Mouse (Mus musculus) kidney, embryonic 16.5 days (tissue): ENCODE data around the gene Bloc1s2. TPM values are rescaled to one million over a fixed set of nuclear protein-coding genes. Genes with fewer than 3 reads are reported as not detected.

ENCODE experiments used
- ATAC-seq: fragments of 200-750 bp; cut with Nextera tagmentation; 2 replicates; pipeline ENCODE4 v1.8.0; 2017; ENCODE audit warnings: moderate TSS enrichment; ENCODE audit not compliant: low FRiP score, low TSS enrichment
- H3K27ac ChIP-seq: fragments of 300-500 bp; sonication (generic); 2 replicates; pipeline ENCODE4 v1.5.1; 2014; ENCODE audit warnings: low read length
- H3K27me3 ChIP-seq: fragments of 300-500 bp; sonication (generic); 2 replicates; pipeline ENCODE4 v1.6.1; 2014; ENCODE audit warnings: low read length, control low read depth, mixed read lengths; ENCODE audit not compliant: insufficient read depth
- H3K36me3 ChIP-seq: fragments of 300-500 bp; sonication (generic); 2 replicates; pipeline ENCODE4 v1.6.1; 2014; ENCODE audit warnings: low read length, control low read depth, mixed read lengths; ENCODE audit not compliant: insufficient read depth
- H3K4me1 ChIP-seq: fragments of 300-500 bp; sonication (generic); 2 replicates; pipeline ENCODE4 v1.6.1; 2014; ENCODE audit warnings: low read length, control low read depth, mixed read lengths; ENCODE audit not compliant: insufficient read depth
- H3K4me2 ChIP-seq: fragments of 300-500 bp; sonication (generic); replicated peaks from 2 replicates; pipeline ENCODE4 v1.6.1; 2014; ENCODE audit warnings: low read depth, low read length
- H3K4me3 ChIP-seq: fragments of 300-500 bp; sonication (generic); 2 replicates; pipeline ENCODE4 v1.5.1; 2014; ENCODE audit warnings: mild to moderate bottlenecking, low read length
- H3K9ac ChIP-seq: fragments of 300-500 bp; sonication (generic); replicated peaks from 2 replicates; pipeline ENCODE4 v1.6.1; 2014; ENCODE audit warnings: low read length
- H3K9me3 ChIP-seq: fragments of 300-500 bp; sonication (generic); 2 replicates; pipeline ENCODE4 v1.6.1; 2016; ENCODE audit warnings: low read length, control low read depth
- WGBS: fragments of 180-500 bp; shearing (Covaris S2); extraction: QIAGEN DNeasy Blood & Tissue Kit; methylation state at CpG from one replicate; pipeline ENCODE4 v1.1.7; 2014; 5-methylcytosine and 5-hydroxymethylcytosine counted together
- polyA plus RNA-seq: library from polyadenylated mRNA; unstranded; fragments of >200 nt; fragmentation: Nextera tagmentation; extraction: Ambion mirVana; gene quantifications from 2 replicates; pipeline ENCODE4 v1.2.1, GENCODE M21; 2015

Gene Bloc1s2
- polyA plus RNA-seq, 1 experiment from 2014 or later: 82.8 TPM

DNA sequence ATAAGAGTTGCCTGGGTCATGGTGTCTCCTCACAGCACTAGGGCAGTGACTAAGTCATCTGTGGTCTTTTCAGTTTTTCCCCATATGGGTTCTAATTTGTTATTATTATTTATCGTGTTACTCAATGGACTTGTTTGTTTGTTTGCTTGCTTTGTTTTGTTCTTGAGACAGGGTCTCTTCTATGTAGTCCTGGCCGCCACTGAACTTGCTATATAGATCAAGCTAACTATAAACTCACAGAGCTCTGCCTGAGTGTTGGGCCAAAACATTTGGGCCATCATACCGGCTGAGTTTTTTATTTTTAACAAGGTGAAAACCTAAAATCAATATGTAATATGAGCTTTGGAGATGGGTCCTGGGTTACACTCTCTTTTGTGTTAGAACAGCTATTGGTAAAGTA, 13.1 kb upstream of the Bloc1s2 start:
- 81% methylated on average over 3 of the region's 3 CpGs for WGBS
- no peaks in the 10 kb centered on the region for H3K4me1 ChIP-seq
- H3K36me3 ChIP-seq: no peaks in the 10 kb centered on the region
- H3K9me3 ChIP-seq: no peaks in the 10 kb centered on the region
- peaks cover 6% of the 10 kb centered on the region; the same call in 1 of the 2 replicates for H3K27me3 ChIP-seq
- ATAC-seq: no peak
- H3K9ac ChIP-seq: no peak overlapping the region
- H3K27ac ChIP-seq: no peak overlapping the region
- no peak overlapping the region for H3K4me3 ChIP-seq
- no peak overlapping the region for H3K4me2 ChIP-seq

DNA sequence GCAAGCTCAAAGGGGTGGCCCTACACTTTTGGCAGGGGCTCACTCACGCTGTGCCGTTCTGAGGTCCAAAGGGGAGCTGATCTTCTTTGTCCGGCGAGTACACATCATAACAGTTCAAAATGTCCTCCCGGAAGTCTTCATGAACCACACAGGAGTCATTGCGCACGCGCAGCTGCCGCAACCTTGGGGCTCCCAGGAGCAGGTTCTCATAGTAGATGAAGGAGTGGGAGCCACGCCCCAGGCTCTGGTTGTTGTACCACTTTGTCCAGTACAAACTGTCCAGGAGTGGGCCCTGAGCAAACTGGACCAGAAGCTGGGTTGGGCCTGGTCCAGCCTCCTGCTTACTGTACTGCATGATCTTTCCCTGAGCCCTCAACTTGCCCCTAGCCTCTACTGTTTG, 10.8 kb upstream of the Bloc1s2 start:
- WGBS: 92% methylated on average over 10 of the region's 10 CpGs
- ATAC-seq: no peak
- Histone ChIP-seq H3K9me3 (no peaks in the 10 kb centered on the region), H3K4me2 (no peak overlapping the region), H3K27me3 (peaks cover 6% of the 10 kb centered on the region), H3K4me1 (no peaks in the 10 kb centered on the region), H3K4me3 (no peak overlapping the region), H3K27ac (no peak overlapping the region), H3K36me3 (no peaks in the 10 kb centered on the region), H3K9ac (no peak overlapping the region)

DNA sequence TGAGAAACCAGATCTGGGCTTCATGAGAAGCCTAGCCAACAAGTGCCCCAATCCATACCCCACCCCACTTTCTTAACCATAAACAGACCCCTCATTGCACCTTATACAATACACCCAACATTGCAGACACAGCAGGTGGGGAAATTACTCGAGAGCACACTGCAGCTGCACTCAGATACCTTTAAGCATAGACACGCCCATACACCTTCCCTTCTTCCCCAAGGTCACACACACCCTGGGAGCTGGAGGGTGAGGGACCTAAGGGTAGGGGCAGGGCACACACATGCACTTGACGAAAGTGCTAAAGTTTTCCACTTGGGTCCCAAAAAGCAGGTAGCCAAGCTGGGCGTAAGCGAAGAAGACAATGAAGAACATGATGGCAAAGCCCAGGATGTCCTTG, 7.5 kb upstream of the Bloc1s2 start:
- no peak overlapping the region for H3K4me2 ChIP-seq
- H3K36me3 ChIP-seq: no peaks in the 10 kb centered on the region
- H3K9ac ChIP-seq: no peak overlapping the region
- no peaks in the 10 kb centered on the region for H3K4me1 ChIP-seq
- ATAC-seq: no peak
- no peak overlapping the region for H3K4me3 ChIP-seq
- peaks cover 6% of the 10 kb centered on the region for H3K27me3 ChIP-seq
- H3K9me3 ChIP-seq: no peaks in the 10 kb centered on the region
- H3K27ac ChIP-seq: no peak overlapping the region
- 79% methylated on average over 5 of the region's 5 CpGs for WGBS

DNA sequence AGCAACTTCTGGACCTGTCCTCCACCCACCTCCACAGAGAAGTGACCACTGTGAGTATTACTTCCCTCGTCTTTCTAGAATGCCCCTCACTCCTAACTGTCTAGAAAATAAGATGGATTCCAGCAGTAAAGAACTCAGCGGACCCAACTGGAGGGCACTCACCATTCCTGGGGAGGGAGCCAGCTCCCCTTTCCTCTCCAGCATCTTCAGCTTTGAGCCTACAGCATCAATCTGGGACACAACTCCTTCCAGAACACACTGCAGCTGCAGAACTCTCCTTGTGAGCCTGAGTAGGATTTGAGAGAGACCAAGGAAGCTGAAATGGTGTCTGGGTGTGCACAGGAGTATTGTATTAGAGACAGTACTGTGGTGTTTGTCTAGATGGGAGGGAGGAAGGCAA, 2.7 kb upstream of the Bloc1s2 start:
- H3K9me3 ChIP-seq: no peaks in the 10 kb centered on the region
- H3K36me3 ChIP-seq: peaks cover 4% of the 10 kb centered on the region; the same call in 1 of the 2 replicates
- no peak overlapping the region for H3K4me3 ChIP-seq
- H3K4me1 ChIP-seq: peaks cover 12% of the 10 kb centered on the region
- no peak overlapping the region for H3K4me2 ChIP-seq
- WGBS: 71% methylated on average over 2 of the region's 2 CpGs
- no peaks in the 10 kb centered on the region; the same call in 1 of the 2 replicates for H3K27me3 ChIP-seq
- H3K27ac ChIP-seq: no peak overlapping the region
- no peak overlapping the region for H3K9ac ChIP-seq
- no peak for ATAC-seq

DNA sequence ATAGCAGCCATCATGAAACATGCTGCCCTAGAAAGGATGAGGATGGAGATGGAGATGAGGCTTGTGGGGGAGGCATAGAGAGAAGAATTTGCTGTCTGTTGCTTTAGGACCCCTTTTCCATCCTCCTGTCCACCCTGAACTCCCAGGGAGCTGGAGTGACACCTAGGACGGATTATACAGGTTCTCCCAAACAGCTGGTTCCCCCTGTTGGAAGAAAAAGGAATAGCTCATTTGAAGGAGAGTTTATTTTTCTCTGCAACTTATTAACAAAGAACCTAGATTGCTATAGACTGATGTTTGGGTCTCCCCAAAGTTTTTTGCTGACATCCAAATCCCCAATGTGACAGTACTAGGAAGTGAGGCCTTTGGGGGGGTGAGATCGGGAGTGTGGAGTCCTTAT, 2.1 kb upstream of the Bloc1s2 start:
- peaks cover 6% of the 10 kb centered on the region; the same call in 1 of the 2 replicates for H3K36me3 ChIP-seq
- no peaks in the 10 kb centered on the region; the same call in 1 of the 2 replicates for H3K27me3 ChIP-seq
- no peak overlapping the region for H3K9ac ChIP-seq
- no peak overlapping the region for H3K27ac ChIP-seq
- H3K4me1 ChIP-seq: peaks cover 12% of the 10 kb centered on the region
- ATAC-seq: no peak
- H3K4me2 ChIP-seq: no peak overlapping the region
- H3K9me3 ChIP-seq: no peaks in the 10 kb centered on the region
- 38% methylated on average over 2 of the region's 2 CpGs for WGBS
- no peak overlapping the region for H3K4me3 ChIP-seq

DNA sequence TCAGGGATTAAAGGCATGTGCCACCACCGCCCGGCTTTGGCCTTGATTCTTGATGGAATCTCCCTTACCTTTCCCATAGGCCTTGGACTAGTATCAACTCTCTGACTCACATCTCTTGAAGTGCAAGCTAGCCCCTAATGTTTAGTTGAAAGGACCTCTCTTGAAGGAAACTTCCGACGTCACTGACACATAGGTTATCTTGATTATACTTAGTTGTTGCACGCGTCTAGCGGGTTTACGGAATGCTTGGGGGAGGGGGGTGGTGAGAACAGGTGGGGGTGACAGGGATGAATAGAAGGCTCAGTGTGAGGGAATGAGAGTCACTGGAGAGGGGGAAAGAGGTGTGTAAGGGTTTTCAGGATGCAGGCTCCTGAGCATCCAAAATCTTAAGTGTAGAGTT, 705 bp upstream of the Bloc1s2 start:
- no peak overlapping the region for H3K27ac ChIP-seq
- 93% methylated on average over 8 of the region's 8 CpGs for WGBS
- ATAC-seq: no peak
- H3K36me3 ChIP-seq: peaks cover 15% of the 10 kb centered on the region
- peaks cover 12% of the 10 kb centered on the region for H3K4me1 ChIP-seq
- no peaks in the 10 kb centered on the region for H3K27me3 ChIP-seq
- H3K4me3 ChIP-seq: no peak overlapping the region
- H3K4me2 ChIP-seq: no peak overlapping the region
- no peak overlapping the region for H3K9ac ChIP-seq
- no peaks in the 10 kb centered on the region for H3K9me3 ChIP-seq

DNA sequence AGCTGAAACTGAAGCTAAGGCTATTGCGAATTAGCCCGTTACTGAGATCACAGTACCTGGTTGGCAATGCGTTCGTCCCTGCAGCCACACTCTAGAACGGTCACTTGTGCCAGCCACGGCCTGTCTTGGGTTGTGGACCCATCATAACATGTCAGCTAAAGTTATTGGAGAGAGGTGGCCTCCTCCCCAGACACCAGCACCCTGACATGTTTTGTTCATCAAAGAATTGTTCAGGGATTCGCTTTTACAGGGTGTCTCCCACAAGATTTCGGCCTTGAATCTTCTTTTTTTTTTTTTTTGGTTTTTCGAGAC, 278 bp upstream of the Bloc1s2 start:
- Histone ChIP-seq H3K4me3 (peak overlapping the region; percentile 69), H3K4me1 (peaks cover 12% of the 10 kb centered on the region), H3K27me3 (no peaks in the 10 kb centered on the region), H3K4me2 (peak overlapping the region; percentile 83), H3K27ac (no peak overlapping the region), H3K9me3 (no peaks in the 10 kb centered on the region), H3K36me3 (peaks cover 19% of the 10 kb centered on the region), H3K9ac (peak overlapping the region; percentile 77)
- 63% methylated on average over 9 of the region's 9 CpGs for WGBS
- ATAC-seq: peak; percentile 49; the same call in 1 of the 2 replicates

DNA sequence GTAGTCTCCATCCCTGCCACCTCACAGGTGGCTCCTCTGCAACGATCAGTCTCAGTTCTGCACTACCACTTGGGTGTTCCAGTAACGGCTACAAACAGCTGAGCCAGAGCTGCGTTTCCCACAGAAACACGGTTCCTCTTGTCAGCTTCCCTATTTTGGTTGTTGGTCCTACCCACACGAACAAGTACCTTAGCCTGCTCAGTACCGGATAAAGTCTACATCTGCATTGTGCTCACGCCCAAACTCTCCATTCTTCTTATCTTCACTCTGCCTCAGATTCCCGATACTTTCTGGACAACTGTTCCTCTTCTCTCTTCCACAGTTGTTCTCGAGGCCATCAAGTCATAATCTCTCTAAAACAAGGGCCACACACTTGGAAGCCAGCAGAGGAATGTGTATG, 1.9 kb downstream of the Bloc1s2 start:
- Histone ChIP-seq H3K4me3 (no peak overlapping the region), H3K36me3 (peaks cover 29% of the 10 kb centered on the region), H3K4me1 (peaks cover 12% of the 10 kb centered on the region), H3K27ac (no peak overlapping the region), H3K4me2 (no peak overlapping the region), H3K9me3 (no peaks in the 10 kb centered on the region), H3K9ac (no peak overlapping the region), H3K27me3 (no peaks in the 10 kb centered on the region)
- ATAC-seq: no peak
- WGBS: 82% methylated on average over 9 of the region's 9 CpGs

DNA sequence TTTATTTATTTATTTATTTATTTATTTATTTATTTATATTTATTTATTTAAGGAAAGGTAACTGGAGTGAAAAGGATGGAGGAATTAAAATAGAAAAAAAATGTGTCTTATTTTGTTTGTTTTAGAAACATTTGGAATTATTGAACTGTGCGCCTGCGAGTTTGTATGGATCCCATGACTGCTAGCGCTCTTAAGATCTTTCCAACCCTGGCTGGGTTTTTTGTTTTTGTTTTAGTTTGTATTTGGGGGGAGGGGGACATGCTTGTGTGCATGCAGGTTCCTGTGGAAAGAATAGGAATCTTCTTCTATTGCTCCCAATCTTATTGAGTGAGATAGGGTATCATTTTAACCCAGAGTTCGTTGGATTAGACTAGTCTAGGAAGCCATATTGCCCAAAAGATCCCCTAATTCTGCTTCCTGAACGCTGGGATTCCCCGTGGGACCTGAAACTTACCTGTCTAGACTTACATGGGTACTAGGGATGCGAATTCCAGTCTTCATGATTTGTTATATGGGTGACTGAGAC, 10.2 kb downstream of the Bloc1s2 start:
- Histone ChIP-seq H3K4me1 (peaks cover 6% of the 10 kb centered on the region), H3K36me3 (peaks cover 17% of the 10 kb centered on the region), H3K27me3 (no peaks in the 10 kb centered on the region), H3K4me2 (peak overlapping the region; percentile 67), H3K9ac (peak overlapping the region; percentile 41; the same call in 1 of the 2 replicates), H3K9me3 (no peaks in the 10 kb centered on the region), H3K4me3 (peak overlapping the region; percentile 97), H3K27ac (0 out of 2 replicates have a peak overlapping the region, but pooled peaks have one; percentile 29)
- peak; percentile 47; the same call in 1 of the 2 replicates for ATAC-seq
- WGBS: 28% methylated on average over 7 of the region's 7 CpGs

DNA sequence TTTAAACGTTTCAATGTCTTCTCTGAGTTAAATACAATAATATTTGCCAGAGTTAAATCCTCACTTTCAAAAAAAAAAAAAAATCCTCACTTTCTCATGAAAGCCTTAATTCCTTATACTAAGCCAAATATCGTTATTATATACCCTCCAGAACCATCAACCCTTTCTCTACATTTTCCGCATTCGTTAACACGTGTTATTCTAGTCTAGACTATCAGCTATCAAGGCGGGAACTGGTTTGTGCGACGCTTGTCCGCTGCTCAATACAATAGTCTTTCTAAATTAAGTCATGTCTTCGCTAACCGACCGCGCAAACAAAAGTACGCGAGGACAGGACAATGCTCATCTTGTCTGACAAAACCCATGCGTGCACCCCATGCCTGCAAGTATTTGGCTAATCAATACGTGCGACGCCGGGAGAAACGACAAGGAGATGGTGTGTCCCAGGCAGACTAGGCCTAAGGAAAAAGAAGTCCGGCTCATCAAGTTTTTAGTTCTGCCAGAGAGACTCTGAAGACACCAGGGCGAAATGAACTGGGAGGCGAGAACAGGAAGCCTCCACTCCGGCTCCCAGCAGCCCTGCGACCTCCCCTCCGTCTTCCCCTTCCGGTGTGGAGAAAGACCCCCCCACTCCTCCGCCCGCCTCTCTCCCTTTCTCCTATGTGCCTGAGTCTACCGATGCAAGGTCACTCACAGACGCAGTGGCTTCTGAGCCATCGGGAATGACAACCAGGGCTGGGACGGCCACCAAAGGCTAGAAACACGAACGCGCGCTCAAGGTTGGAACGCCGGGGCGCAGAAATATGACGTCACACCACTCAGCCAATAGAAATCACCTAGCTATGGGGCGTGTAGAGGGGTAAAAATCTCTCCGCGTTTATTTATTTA, 10.9 kb downstream of the Bloc1s2 start, which contains the start of gene Cwf19l1:
TSS of gene Cwf19l1 (minus strand) at position 805 of the 888 bp plus-strand sequence.
- under 1% methylated on average over 45 of the region's 45 CpGs for WGBS
- Histone ChIP-seq H3K4me3 (peak within 1 kb of the TSS; percentile 97), H3K36me3 (peaks cover 21% of the 10 kb centered on the region), H3K4me2 (peak within 1 kb of the TSS; percentile 67), H3K27ac (peak within 1 kb of the TSS; percentile 98), H3K4me1 (peaks cover 6% of the 10 kb centered on the region), H3K9ac (peak within 1 kb of the TSS; percentile 92), H3K9me3 (no peaks in the 10 kb centered on the region), H3K27me3 (no peaks in the 10 kb centered on the region)
- peak; percentile 90 for ATAC-seq
